Mouse (Mus musculus): ENCODE data around the gene Olfr239.
"Not testable (repeated sequence)": the region's sequence is repeated elsewhere in the genome, so short reads cannot be mapped to it uniquely, and the experiment has no call there.

DNA sequence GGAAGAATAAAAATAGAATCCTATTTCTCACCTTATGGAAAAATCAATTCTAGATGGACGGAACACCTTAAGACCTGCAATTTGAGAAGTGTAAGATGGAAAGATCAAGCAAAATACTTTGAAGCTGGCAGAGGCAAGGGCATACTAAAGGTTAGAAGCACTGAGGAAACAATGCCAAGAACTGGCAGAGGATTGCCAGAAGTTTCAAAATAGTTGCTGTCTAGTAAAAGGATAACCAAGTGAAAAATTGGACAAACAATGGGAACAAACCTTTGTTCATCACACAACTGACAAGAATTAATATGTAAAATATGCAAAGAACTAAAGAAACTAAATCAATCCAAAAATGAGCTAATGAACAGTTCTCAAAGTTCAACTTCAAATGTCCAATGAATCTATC is 45.5 kb downstream of the Olfr239 start:
- TF ChIP-seq CTCF (IDR thresholded peaks at IDR 0.05; ENCODE audit: insufficient read depth, low read length); POLR2A (IDR thresholded peaks at IDR 0.05; ENCODE audit: borderline replicate concordance, extremely low read depth, low read depth, low read length): not testable (repeated sequence)
